Mouse (Mus musculus): ENCODE measurements around the gene Armc8. TPM values are rescaled to one million over a fixed set of nuclear protein-coding genes. Genes with fewer than 3 reads are reported as not detected.

The Armc8 gene
- polyA plus RNA-seq, 1 experiment = 13.5 TPM

Other genes with a start within 250 kb of the Armc8 start
- gene Esyt3, start 210.3 kb downstream of the Armc8 start, polyA plus RNA-seq (2012; rRNA removed) = 12.7 and 17.7 TPM in 2 replicates
- 20.7 and 30.7 TPM in 2 replicates for gene Mras, start 131.5 kb downstream of the Armc8 start, polyA plus RNA-seq (2012; rRNA removed)
- 1.6 and 3.1 TPM in 2 replicates for gene Nme9, start 117.4 kb downstream of the Armc8 start, polyA plus RNA-seq (2012; rRNA removed)
- 5.9 and 7.7 TPM in 2 replicates for gene Dbr1, start 6.9 kb upstream of the Armc8 start, polyA plus RNA-seq (2012; rRNA removed)
- gene A4gnt, start 43.6 kb upstream of the Armc8 start, polyA plus RNA-seq (2012; rRNA removed) = not detected in 2 replicates
- gene Dzip1l, start 60.6 kb upstream of the Armc8 start, polyA plus RNA-seq (2012; rRNA removed) = 2.0 and 2.9 TPM in 2 replicates
- gene Cldn18, start 148.4 kb upstream of the Armc8 start, polyA plus RNA-seq (2012; rRNA removed) = not detected in 2 replicates

Data from gonadal fat pad, adult 2 months (tissue).